Mouse (Mus musculus) cerebellum, adult 9-11 months (tissue): ENCODE results near the gene Lrrc51.
"Not testable (repeated sequence)": the region's sequence is repeated elsewhere in the genome, so short reads cannot be mapped to it uniquely, and the experiment has no call there.

Experiments
- DNase-seq: peaks from one replicate; pipeline ENCODE4 v3.0.0; 2022

The Lrrc51 gene

DNA sequence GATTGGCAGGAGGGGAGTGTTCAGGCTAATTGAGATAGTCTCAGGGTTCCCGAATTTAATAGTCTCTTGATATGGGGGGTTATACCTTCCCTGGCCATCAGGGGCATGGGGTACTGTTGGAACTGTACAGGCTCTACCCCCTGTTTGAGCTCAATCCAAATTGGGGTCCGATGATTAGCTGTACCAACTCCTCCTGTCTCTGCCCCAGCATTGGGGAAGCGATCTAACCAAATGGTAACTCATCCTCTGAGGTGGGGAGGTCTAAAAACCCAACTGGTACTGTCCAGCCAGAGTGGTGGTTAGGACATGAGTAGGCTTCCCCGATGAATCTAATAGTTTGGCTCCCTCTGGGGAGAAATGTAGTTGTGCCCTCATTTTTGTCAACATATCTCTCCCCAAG lies 3.3 kb upstream of the Lrrc51 start:
- DNase-seq: peak; percentile 65

DNA sequence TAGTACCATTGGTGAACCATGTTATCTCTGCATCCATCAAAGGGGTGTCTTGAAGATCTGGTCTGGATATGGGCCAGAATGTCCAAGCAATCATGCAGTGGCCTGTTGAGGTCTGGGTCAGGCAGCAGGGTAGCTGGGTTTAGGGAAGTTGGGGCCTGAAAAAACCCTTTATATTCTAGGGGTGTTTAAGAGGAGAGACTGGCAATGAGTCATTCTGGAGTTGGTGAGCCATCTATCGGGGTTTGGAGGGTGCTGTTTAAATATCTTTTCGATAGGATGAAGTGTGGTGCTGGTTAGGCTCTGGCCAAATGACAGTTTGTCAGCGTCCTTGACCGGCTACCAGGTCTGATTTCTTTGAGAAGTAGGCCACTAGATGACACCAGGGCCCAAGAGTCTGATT lies 2.3 kb upstream of the Lrrc51 start:
- DNase-seq: peak; percentile 47

DNA sequence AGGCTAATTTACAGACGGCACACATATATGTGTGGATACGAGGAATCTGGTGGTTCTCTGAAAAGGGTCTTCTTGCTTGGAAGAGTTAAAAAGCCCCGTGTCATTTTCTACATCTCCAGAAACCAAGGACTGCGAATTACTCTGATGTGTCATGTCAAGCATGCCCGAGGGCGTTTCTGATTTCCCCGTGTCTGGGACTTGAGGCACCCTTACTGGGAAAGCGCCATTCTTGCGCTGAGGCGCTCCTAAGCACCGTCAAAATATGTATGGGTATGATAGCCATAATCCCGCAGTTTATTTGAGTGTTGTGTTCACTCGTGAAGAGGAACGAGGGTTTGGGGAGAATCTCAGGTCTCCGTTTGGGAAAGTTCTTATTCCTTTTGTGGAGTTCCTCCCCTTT lies 395 bp downstream of the Lrrc51 start:
- no peak for DNase-seq

DNA sequence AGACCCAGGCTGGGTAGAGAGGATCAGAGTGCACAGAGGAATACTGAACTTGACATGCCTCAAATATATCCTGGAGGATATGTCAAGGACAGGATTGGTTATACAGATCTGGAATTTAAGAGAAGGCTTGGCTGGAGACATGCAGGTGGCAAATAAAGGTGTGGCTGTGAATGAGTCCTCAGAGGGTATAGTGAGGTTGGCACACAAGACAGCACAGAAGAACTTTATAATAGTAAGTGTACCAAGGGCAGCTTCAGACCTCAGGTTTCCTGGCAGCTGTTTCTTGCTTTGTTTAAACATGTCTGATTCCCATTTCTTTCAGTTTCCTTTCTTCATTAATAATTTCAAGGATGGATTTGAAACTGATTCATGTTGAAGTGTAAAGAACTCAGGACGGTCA lies 1.1 kb downstream of the Lrrc51 start:
- DNase-seq: no peak

DNA sequence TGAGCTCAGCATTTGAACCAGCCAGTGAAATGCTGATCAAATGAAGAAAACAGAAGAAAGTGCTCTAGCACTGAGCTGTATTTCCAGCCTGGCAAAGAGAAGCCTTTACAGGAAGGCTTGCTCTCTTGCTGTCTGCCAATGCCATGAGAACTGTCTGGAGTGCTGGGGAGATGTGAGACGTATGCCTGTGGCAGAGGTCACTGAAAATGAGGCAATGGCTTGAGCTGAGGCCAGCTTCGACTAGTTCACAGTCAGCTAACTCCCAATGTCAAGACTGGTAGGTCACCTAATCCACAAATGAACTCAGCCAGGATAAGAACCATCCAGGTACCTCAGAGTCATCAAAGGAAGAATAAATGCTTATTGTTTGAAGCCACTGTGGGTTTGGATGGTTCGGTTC lies 5.6 kb downstream of the Lrrc51 start:
- no peak for DNase-seq

DNA sequence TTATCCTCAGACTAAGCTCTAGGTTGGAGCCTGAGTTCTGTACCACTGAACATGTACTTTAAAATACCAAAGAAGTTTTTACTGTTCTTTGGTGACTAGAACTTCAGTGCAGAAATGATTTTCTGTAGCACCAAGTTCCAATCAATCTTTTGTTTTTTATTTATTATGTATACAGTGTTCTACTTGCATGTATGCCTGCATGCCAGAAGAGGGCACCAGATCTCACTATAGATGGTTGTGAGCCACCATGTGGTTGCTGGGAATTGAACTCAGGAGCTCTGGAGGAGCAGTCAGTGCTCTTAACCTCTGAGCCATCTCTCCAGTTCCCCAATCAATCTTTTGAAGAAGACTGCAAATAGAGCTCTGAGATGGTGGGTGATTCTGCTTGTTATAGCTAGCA lies 7.8 kb downstream of the Lrrc51 start:
- DNase-seq: not testable (repeated sequence)

DNA sequence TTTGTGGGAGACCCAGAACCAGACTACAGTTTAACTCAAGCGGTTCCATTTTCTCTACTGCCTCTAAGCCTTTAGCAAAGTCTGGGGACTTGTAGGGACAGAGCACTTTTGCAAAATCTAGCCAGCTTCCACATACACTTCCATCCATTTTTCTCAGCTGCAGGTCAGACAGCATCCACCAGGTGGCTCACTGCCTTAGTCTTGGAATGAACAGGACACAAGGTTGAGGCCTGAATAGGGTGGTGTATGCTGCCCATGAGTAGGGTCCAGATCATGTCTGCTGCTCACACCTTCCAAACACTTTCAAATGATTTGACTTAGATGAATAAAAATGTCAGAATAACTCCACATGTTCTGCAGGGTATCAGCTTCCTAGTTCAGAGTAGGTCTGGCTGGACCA lies 15.6 kb downstream of the Lrrc51 start:
- peak; percentile 49 for DNase-seq

DNA sequence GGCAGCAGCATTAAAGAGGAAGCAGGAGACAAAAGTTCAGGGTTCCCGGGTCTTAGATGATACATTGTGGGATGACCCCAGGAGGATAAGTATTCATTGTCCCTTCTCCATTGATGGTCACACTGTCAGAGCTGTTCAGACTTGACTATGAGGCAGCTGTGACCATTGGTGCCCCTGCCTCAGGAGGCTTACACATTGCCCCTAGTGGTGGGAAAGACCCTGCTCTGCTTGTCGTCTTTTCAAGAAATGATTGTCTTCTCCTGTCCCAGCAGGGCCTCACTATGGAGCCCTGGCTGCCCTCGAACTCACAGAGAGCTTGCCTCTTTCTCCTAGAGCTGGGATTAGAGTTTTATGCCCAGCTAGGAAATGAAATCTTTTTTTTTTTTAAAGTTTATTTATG lies 21.7 kb downstream of the Lrrc51 start:
- peak; percentile 13 for DNase-seq

DNA sequence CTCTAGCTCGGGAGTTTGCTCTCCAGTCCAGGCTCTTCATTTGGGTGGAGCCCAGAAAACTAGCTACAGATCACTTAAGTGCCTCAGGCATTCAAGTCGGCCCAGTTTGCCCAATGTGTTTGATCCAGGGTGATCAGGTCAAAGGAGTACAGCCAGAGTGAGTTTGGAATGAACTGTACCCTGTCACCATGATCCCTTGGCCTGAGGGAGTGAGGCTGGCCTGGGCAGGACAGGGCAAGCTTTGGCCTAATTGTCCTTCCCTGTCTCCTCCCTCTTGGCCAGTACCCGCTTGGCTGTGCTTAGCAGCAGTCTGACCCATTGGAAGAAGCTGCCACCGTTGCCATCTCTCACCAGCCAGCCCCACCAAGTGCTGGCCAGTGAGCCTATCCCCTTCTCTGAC lies 23.6 kb downstream of the Lrrc51 start:
- peak; percentile 25 for DNase-seq

DNA sequence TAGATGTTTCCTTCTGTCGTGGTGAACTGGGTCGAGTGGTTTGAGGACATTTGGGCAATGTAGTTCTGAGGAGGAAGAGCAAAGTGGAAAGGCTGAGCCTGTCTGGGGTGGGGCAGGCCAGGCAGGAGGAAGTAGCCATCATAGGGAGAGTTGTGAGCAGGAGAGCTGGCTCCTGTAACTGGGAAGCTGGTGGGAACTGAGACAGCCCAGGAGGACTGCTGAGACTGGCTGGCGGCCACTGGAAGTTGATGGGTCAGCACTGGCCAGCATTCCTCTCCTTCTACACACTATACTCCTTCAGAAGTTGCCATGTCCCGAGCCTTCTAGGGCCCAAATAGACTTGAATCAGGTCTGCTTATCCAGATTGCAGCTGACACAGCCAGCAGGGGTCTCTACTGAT lies 25.3 kb downstream of the Lrrc51 start:
- DNase-seq: peak; percentile 24

DNA sequence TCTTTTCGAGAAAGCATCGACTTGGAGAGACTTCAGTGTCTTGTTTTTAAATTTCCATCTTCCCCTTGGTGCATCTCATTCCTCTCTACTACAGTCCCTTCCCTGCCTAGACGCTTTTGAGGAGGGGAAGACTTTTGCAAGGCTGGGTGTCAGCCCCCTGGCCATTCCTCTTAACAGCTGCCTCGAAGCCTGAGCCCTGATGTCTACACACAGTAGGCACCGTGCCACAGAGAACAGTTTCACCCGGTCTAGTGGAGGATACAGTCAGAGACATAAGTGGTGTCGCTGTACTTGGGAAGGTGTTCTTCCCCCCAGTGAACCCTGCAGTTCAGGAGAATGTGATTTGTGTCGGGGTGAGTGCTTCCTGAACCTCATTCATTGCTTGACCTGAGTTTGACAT lies 27.0 kb downstream of the Lrrc51 start:
- DNase-seq: peak; percentile 60

DNA sequence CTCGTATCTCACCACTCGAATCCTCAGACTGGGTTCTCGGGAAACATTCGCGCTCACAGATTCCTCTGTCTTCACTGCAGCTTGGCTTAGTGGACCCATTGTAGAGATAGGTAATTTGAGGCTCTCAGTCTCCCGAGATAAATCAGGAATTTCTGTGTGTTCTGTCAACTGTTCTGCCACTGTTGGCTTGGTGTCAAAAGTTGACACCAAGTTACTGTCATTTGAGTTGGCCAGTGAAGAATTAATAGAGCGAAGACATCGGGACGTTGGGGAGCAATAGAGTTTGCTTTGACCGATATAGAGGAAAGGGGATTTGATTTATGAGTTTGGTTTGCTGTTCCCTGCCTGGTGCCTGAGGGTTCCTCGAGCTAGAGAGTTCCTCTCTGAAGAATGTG lies 27.4 kb downstream of the Lrrc51 start, which contains the start of gene Tomt:
TSS of gene Tomt (minus strand) at position 73 of the 395 bp plus-strand sequence.
- DNase-seq: no peak

DNA sequence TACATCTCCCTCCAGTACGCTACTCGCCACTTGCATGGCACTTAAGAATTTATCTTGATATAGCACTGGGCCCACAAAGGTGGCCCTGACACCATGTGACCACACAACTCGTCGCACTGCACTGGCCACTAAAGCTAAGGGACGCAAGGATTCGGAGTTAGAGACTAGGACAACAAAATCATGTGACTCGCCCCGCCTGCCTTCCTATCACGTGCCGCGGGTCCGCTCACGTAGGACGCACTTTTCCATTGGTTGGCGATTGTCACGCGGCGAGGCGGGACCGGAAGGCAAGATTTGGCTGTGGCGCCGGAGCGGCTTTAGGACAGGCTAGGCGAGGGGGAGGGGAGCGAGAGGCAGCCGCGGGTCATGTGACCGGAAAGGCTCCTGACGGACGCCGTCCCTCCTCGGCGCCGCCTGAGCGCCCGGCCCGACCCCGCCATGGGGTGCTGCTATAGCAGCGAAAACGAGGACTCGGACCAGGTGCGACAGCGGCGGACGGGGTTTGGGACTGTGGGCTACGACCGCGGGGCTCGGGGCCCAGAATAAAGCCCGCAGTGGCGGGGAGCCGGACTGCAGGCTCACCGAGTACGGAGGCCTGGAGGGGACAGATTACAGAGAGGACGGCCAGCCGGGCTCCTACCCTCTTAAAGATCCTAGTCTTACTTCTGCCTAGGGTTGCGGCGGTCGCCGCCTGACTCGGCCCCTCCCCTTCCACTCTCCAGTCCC lies 28.0 kb downstream of the Lrrc51 start, which contains the start of gene Lamtor1:
TSS of gene Lamtor1 (plus strand) at position 344 of the 726 bp plus-strand sequence.
- peak; percentile 100 for DNase-seq

DNA sequence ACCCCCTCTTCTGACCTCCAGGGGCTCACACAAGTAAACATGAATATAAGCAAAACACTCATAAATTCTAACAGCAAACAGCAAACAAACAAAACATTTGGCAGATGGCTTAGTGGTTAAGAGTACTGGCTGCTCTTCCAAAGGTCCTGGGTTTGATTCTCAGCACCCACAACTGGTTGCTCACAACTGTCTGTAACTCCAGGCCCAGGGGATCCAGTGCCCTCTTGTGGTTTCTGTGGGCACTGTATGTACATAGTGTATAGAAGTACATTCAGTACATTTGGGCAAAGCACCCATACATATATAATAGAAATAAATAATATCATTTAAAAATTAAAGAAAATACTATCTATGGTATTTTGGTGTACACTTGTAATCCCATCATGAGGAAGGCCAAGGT lies 30.8 kb downstream of the Lrrc51 start:
- DNase-seq: peak; percentile 24

DNA sequence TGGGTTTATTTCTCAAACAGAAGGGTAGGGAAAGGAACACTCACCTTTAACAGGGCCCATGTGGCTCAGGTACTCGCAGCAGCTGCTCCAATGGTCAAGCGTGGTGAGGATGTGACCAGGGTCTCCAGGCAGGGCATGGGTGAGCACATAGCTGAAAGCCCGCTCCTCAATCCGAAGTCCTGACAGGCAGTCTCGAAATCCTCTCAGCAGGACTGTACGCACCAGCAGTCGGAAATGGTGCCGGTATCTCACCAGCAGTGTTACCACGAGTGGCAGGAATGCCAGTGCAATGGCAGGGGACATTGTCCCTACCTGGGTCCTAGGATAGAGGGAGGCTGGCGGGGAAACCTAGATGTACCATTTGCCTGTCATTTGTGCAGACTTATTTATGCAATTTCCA lies 31.7 kb downstream of the Lrrc51 start:
- peak; percentile 25 for DNase-seq

DNA sequence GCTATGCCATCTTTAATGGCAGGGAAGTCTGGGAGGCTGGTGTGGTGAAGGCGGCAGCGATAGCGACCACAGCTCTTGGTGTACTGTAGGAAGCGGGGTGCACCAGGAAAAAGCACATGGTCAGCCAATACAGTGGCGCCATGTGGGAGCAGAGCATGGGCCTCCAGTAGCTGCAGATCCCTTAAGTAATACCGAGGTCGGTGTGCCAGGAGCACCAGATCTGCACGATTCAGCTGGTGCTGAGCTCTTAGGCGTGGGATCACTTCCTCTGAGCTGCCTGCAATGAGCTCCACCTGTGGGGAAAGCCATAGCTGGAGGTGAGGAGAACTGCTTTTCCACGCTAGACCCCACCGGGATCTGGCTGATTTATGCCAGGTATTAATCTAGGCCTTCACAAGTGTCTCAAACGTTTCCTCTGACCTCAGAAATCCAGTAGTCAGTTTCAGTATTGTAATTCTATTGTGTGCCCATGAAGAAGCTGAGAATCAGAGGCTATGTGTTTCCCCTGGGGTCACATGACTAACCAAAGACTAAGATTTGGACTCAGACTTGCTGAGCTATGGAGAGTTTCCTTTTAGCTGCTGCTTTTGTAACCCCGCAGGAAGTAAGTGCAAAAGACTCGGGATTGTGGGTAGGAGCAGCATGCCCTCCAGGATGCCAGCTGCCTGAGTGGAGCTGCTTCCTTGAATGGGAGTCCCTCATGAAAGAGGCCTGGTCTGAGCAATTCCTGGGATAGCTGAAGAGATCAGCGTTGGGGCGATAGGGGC lies 33.2 kb downstream of the Lrrc51 start:
- DNase-seq: peak; percentile 32

DNA sequence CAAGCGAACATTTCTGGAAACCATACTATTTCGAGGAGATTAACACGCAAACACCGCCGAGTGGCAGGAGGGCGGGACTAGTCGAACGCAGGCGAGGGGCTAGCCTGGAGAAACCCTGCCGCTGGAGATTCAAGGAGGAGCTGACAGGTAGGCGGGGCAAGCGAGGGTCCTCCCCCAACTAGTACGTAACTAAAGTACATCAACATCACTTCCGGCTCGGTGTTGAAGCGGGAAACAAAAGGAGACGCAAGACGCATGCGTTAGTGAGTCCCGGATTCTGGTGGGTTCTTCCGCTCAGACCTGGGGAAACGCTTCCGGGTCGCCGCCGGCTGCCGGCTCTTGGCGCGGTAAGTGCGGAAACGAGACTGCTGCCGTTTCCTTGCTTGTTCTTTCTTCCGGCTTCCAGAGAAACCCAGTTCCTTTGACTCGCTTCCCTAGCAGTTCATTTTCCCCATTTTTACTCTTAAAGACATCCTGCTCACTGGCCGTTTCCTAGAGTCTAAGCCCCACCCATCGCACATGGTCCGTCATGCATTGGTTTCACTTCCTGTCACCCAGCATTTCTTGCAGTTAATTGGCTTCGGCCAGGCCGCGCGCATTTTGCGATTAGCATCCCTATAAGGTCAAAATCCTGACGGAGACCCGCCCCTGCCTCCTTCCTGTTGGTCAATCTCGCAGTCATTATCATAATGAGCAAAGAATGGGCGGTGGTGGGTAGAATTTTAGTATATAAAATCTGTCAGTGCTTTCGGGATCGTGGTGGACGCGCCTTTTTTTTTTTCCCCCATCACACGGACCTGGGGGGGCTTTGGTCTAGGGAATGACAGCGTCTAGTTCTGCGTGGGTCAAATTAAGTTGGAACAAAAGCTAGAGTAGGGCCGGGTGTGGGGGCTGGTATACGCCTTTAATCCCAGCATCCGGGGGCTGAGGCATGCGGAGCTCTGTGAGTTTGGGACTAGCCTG lies 37.3 kb downstream of the Lrrc51 start:
- peak; percentile 99 for DNase-seq

DNA sequence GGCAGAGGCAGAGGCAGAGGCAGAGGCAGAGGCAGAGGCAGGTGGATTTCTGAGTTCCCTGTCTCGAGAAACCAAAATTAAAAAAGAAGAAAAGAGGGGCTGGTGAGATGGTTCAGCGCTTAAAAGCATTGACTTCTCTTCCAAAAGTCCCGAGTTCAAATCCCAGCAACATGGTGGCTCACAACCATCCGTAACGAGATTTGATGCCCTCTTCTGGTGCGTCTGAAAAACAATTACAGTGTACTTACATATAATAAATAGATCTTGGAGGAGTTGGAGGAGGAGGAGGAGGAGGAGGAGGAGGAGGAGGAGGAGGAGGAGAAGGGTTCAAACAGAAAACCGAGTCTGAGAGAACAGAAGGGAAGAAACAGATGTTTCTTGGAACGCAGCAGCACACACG lies 38.0 kb downstream of the Lrrc51 start:
- no peak for DNase-seq

DNA sequence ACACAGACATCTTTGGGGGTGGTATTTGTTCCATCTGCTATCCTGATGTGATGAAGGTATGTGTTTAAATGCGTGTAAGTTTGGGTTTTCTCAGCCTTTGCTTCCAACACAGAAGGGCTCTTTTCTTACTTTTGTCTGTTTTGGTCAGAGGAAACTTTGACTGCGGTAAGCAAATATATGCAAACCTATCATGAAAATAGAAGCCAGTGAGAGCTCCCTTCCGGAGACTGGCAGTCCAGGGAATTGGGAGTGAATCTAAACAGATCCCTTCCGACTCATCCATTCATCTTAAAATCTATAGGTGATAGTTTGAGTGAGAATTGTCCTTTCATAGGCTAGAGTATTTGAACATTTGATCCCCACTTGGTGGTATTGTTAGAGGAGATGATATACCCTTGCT lies 45.2 kb downstream of the Lrrc51 start:
- no peak for DNase-seq

DNA sequence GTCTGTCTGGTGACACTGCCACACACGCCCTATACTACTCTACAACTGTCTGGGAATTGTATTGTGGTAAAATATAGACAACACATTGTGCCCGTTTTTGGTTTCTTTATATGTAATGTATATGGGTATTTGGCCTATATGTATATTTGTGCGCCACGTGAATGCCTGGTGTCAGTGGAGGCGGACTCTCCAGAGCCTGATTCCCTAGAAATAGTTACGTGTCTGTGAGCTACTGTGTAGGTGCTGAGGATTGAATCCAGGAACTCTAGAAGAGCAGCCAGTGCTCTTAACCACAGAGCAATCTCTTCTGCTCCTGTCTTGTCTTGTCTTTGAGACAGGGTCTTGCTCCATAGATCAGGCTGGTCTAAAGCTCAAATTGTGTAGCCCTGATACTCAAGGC lies 47.4 kb downstream of the Lrrc51 start:
- DNase-seq: no peak

DNA sequence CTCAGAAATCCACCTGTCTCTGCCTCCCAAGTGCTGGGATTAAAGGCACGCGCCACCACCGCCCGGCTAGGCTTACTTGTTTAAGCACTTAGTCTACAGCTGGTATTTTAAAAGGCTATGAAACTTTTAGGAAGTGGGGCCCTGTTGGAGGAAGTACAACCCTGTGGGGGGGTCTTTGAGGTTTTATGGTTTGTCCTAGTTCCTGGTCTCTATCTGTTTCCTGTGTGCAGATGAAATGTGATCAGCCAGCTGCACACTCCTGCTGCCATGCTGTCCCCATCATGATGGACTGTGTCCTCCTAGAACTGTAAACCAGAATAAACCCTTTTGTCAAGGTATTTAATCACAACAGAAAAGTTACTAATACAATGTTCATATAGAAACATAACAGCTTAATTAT lies 49.5 kb downstream of the Lrrc51 start:
- no peak for DNase-seq

DNA sequence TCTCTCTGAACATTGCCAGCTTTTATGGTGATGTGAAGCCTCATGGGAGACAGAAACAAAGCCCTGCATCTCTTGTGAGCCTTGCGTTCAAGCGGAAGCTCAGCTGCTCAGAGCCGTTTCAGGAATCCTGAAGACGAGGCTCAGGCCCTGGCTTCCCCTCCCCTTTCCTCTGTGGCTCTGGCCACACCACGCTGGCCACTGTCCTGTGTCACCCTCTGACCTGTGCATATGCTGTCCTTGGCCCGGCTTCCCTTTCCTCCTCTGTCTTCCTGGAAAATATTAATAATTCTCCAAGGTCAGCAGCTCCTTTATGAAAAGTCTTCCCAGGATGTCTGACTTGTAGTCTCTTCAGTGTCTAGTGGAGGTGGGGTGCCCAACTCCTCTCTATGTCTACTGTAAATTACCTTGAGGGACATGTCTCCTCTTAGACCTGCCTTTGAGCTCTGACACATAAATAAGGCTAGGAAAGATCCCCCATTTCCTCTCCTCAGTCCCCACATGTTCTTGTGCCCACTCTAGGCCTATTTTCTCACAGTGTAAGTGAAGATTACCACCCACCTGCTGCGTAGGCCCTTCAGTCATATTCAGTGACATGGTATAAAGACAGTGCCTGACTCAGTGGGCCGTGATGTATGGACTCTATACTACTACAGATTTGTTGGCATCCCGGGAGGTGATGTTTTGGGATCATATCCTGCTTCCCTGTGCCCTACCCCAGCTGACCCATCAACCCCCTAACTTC lies 51.1 kb downstream of the Lrrc51 start:
- DNase-seq: no peak
